Mouse (Mus musculus) cortical plate, adult 2 months (tissue): ENCODE measurements at regions not wholly inside any gene's neighbourhood (a gene's known extent, or its start where the extent isn't known, plus 50 kb on each side); places are given as distances from the start of the nearest gene placed in this dataset.

Source experiments
- H3K27ac ChIP-seq: fragments of 200-500 bp; 2 replicates; pipeline ENCODE4 v1.5.1; 2012; ENCODE audit warnings: low read length, control low read depth, inconsistent platforms; ENCODE audit not compliant: insufficient read depth
- H3K4me1 ChIP-seq: fragments of 200-500 bp; 2 replicates; pipeline ENCODE4 v1.6.1; 2011; ENCODE audit warnings: low read length; ENCODE audit not compliant: control insufficient read depth, insufficient read depth
- H3K4me3 ChIP-seq: fragments of 200-500 bp; 2 replicates; pipeline ENCODE4 v1.5.1; 2011; ENCODE audit warnings: mild to moderate bottlenecking, low read length, control low read depth; ENCODE audit not compliant: insufficient read depth
- CTCF ChIP-seq: fragments of 200-500 bp; IDR thresholded peaks from 2 replicates; pipeline ENCODE4 v1.5.1; 2011; ENCODE audit warnings: mild to moderate bottlenecking, control low read depth, low read length; ENCODE audit not compliant: insufficient read depth; ENCODE audit errors: extremely low read depth
- POLR2A ChIP-seq: fragments of 200-500 bp; IDR thresholded peaks from 2 replicates; pipeline ENCODE4 v1.6.1; 2011; ENCODE audit warnings: mild to moderate bottlenecking, low read length, control low read depth; ENCODE audit not compliant: insufficient read depth; ENCODE audit errors: extremely low read depth

DNA sequence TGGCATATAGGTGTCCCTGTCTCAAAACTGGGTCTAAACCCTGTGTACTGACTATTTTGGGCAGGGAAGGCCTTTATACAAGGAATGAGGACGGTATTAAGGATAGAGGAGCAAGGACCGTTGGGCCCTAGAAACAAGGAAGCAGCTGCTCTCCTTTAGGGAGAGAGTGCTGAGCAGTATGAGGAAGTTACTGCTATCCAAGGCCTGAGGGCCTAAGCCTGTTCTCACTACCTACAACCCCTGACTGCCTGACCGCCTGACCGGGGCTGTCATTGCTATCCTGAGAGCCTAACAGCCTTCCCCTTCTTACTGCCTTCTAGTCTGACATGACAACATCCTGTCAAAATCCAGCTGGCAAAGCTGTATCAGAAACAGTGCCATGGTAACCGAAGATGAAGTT, 62.6 kb upstream of the Med14 start:
- Histone ChIP-seq H3K27ac (no peak overlapping the region), H3K4me3 (no peak overlapping the region), H3K4me1 (no peaks in the 10 kb centered on the region)
- TF ChIP-seq POLR2A = no peak
- TF ChIP-seq CTCF = no peak

- Histone ChIP-seq H3K4me1 (no peaks in the 10 kb centered on the region), H3K27ac (no peak overlapping the region), H3K4me3 (no peak overlapping the region)
- TF ChIP-seq POLR2A (no peak), CTCF (no peak)
Observed at GRCm38 (mm10) chrX:12822777-12823176, 60.9 kb upstream of the Med14 start.

DNA sequence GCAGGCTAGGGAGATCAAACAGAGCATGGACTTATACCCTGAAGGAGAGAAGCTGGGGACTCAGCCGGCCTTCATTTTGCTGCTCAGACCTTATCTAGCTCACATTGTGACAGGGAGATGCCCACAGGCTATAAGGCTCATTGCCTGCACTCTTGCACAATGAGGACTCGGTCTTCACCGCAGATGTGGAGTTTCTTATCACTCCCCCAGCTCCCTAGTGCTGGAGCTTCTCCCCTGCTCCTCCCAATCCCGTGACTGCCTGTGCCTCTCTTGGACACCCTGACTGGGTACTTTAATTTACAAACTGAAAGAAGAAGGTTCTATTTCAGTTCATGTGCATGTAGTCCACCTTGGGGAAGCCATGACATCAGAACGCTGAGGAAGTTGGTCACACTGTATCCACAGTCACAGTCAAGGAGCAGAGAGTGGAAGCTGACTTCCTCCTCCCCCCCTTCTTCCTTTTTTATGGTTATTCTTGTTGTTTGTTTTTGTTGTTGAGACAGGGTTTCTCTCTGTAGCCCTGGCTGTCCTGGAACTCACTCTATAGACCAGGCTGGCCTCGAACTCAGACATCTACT, 51.3 kb upstream of the Med14 start:
- Histone ChIP-seq H3K27ac (no peak overlapping the region), H3K4me3 (no peak overlapping the region), H3K4me1 (no peaks in the 10 kb centered on the region)
- TF ChIP-seq CTCF (no peak), POLR2A (no peak)
